Mouse (Mus musculus) layer of hippocampus, postnatal 14 days (tissue): Measurements from ENCODE around the gene Ctc1. TPM values are rescaled to one million over a fixed set of nuclear protein-coding genes. Genes with fewer than 3 reads are reported as not detected.
"Not testable (repeated sequence)": the region's sequence is repeated elsewhere in the genome, so short reads cannot be mapped to it uniquely, and the experiment has no call there.

Experiments used
- DNase-seq, 2 experiments: peaks; one replicate each; pipeline ENCODE4 v3.0.0; 2021 to 2022; ENCODE audit warnings: low spot score in 2 of 2, mixed read lengths in 1 of 2
- long read RNA-seq, 2 experiments: library from polyadenylated mRNA; stranded (forward); transcript quantifications; one replicate each; pipeline ENCODE4 v2.0.0; 2021
- total RNA-seq, 2 experiments: library from RNA; stranded (reverse); gene quantifications; 2 replicates each; pipeline ENCODE4 v1.2.3; 2021

The Ctc1 gene
- 10 to 100 TPM; 33.6 to 38.8 TPM for total RNA-seq
- long read RNA-seq, experiment 1, full-length matches to known transcripts, result 9 of 20 reads
- long read RNA-seq, experiment 1, partial matches to known transcripts, result 6 of 20 reads
- long read RNA-seq, experiment 1, other reads (novel, unspliced or antisense), result 5 of 20 reads
- long read RNA-seq, experiment 2, full-length matches to known transcripts, result 14 of 32 reads
- long read RNA-seq, experiment 2, partial matches to known transcripts, result 14 of 32 reads
- long read RNA-seq, experiment 2, other reads (novel, unspliced or antisense), result 4 of 32 reads

- peak; percentile 89 to 91 for DNase-seq
These were observed at the start of gene Ctc1 for GRCm38 (mm10) chr11:69015644-69016441. Gene Ctc1, plus strand, starts transcription at chr11:69015911.

- DNase-seq, result no peak
These were observed 49.2 kb upstream of the Ctc1 start for GRCm38 (mm10) chr11:68966554-68966953.

- DNase-seq, result peak; percentile 86 to 89
These were observed 48.1 kb upstream of the Ctc1 start, which contains the start of gene Slc25a35 for GRCm38 (mm10) chr11:68967337-68968282. Gene Slc25a35, plus strand, starts transcription at chr11:68968131.

GRCm38 (mm10) chr11:68968752-68969151 lies 47.0 kb upstream of the Ctc1 start:
- DNase-seq, result no peak

GRCm38 (mm10) chr11:68970232-68970631 lies 45.5 kb upstream of the Ctc1 start:
- DNase-seq, result no peak

- DNase-seq, result peak; percentile 60 to 76
These were observed 42.3 kb upstream of the Ctc1 start for GRCm38 (mm10) chr11:68973250-68974058.

- no peak for DNase-seq
These were observed 41.7 kb upstream of the Ctc1 start for GRCm38 (mm10) chr11:68974059-68974450.

GRCm38 (mm10) chr11:68975085-68975484 lies 40.6 kb upstream of the Ctc1 start, which contains the start of gene Rangrf:
Gene Rangrf, minus strand, starts transcription at chr11:68975185.
- DNase-seq, result no peak

GRCm38 (mm10) chr11:68975601-68976000 lies 40.1 kb upstream of the Ctc1 start:
- no peak for DNase-seq

GRCm38 (mm10) chr11:68979320-68979733 lies 36.4 kb upstream of the Ctc1 start:
- DNase-seq, result no peak

- no peak for DNase-seq
These were observed 34.8 kb upstream of the Ctc1 start for GRCm38 (mm10) chr11:68980919-68981318.

- peak; percentile 60 to 70 for DNase-seq
These were observed 32.9 kb upstream of the Ctc1 start for GRCm38 (mm10) chr11:68982639-68983369.

GRCm38 (mm10) chr11:68987365-68987882 lies 28.3 kb upstream of the Ctc1 start:
- DNase-seq, result no peak

GRCm38 (mm10) chr11:68988341-68988740 lies 27.4 kb upstream of the Ctc1 start:
- DNase-seq, result peak in 1 of 2 experiments; percentile 39

- DNase-seq, result no peak
These were observed 22.6 kb upstream of the Ctc1 start for GRCm38 (mm10) chr11:68993122-68993521.

- no peak for DNase-seq
These were observed 21.3 kb upstream of the Ctc1 start for GRCm38 (mm10) chr11:68994377-68994776.

- DNase-seq, result no peak
These were observed 18.6 kb upstream of the Ctc1 start for GRCm38 (mm10) chr11:68997080-68997479.

GRCm38 (mm10) chr11:69002782-69003181 lies 12.9 kb upstream of the Ctc1 start:
- DNase-seq, result not testable (repeated sequence)

- no peak for DNase-seq
These were observed 12.1 kb upstream of the Ctc1 start for GRCm38 (mm10) chr11:69003592-69003991.
